Mouse (Mus musculus): Measurements from ENCODE around the gene Rgs8.

Gene Rgs8

GRCm38 (mm10) chr1:153747861-153748530, 95.2 kb downstream of the Rgs8 start:
- no peak for DNase-seq

DNA sequence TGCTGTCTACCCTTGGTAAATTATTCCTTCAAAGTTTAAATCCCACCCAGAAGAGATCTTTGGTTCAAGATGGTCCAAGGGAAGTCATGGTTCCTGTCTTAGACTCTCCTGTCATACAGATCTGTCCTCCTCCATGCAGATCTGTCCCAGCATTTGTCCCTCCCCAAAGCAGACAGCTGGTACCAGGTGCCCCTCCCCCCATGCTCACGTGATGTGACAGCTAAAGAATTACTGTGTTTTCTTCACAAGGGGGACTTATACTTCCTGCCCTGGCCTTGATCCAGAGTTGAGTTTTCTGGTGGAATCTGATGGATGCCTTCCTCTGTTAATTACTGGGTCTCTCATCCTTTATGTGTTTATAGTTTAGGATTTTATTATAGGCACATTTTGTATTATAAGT, 95.7 kb downstream of the Rgs8 start:
- no peak for DNase-seq

DNA sequence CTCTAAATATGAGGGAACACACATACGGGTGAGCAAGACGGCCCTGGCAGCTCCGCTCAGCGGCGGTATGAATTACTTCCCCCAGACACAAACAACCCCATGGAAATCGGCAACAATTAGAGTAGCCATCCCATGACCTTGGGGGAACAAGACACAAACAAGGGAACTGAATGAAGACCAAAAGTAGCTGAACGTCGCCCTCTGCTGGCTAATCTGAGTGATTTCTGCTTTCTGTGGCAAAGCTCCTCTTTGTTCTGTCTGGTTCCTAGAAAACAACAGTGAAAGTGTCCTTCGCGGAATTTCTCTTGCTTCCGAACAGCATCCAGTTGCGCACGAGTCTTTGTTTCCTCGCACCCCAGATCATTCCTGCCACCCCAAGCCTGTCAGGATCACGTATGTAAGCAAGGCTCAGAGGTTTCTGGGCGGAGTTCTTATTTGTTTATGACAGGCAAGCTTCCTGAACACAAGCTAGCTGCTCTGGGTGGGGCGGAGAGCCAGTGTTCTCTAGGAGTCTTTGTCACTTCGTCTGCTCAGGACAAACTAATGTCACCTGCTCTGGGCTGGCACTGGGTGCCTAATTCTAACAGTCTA, 96.5 kb downstream of the Rgs8 start, which contains the start of gene Rnasel:
Rnasel (plus strand) TSS at position 216 of the 591 bp plus-strand sequence.
- peak; percentile 64 for DNase-seq
